Mouse (Mus musculus): ENCODE measurements around the gene Best1. TPM values are rescaled to one million over a fixed set of nuclear protein-coding genes. Genes with fewer than 3 reads are reported as not detected.
A peak's percentile ranks its signal among the peaks of the same experiment; 100 is the strongest.

Gene Best1
- polyA plus RNA-seq (2012; ENCODE audit: insufficient read depth, insufficient read length, missing spikeins): not detected in 2 replicates

GRCm38 (mm10) chr19:10001206-10001969 is at the start of gene Best1, which contains the start of gene Rab3il1:
TSS of gene Best1 (minus strand) at chr19:10001633.
TSS of gene Rab3il1 (plus strand) at chr19:10001669.
- no peaks in the 10 kb centered on the region for H3K4me1 ChIP-seq (ENCODE audit: control insufficient read depth, insufficient read depth, insufficient read length, low read length)
- no peak within 1 kb of the TSS for H3K4me3 ChIP-seq (ENCODE audit: insufficient read depth, low read depth, low read length)

DNA sequence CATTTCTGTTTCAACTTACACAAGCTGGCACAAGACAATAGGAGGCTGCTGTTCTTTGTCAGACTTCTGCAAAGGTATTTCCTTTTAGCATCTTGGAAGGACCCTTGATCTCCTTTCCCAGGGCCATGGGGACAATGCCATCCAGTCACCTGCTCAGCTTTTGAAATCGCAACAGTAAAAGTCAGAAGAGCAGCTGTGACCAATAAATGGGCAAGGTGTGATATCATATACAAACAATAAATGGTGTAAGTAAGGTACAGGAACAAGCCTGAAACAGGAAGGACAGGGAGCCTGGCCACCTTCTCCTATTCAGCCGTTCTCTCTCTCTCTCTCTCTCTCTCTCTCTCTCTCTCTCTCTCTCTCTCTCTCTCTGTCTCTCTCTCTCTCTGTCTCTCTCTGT is 49.0 kb upstream of the Best1 start:
- Histone ChIP-seq H3K4me1 (ENCODE audit: control insufficient read depth, insufficient read depth, insufficient read length, low read length) (peaks cover 4% of the 10 kb centered on the region; the same call in 1 of the 2 replicates), H3K4me3 (ENCODE audit: insufficient read depth, low read depth, low read length) (no peak overlapping the region), H3K27ac (replicated peaks; ENCODE audit: low read depth, low read length) (no peak overlapping the region)

More at GRCm38 (mm10) chr19:10001206-10001969, at the start of gene Best1, which contains the start of gene Rab3il1:
- H3K27ac ChIP-seq (replicated peaks; ENCODE audit: low read depth, low read length): no peak within 1 kb of the TSS

DNA sequence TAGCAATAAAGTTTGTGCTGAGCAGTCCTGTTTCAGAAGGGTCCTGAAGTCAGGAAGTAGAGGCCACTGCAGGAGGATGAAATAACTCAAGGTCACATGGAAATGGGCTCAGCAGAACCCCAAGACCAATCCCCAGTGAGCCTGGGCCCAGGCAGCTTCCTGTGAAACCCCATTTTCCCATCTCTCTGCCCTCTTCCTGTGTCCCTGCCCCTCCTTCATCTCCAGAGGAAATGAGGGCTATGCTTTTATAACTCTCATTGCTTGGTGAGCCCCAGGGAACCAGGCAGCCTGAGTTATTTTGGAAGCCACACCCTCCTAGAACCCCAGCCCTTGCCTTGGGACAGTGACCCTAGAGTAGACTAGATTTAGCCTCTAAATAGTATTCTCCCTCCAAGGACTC is 48.1 kb upstream of the Best1 start:
- H3K4me1 ChIP-seq (ENCODE audit: control insufficient read depth, insufficient read depth, insufficient read length, low read length): peaks cover 4% of the 10 kb centered on the region; the same call in 1 of the 2 replicates
- H3K27ac ChIP-seq (replicated peaks; ENCODE audit: low read depth, low read length): peak overlapping the region; percentile 26; the same call in 1 of the 2 replicates
- no peak overlapping the region for H3K4me3 ChIP-seq (ENCODE audit: insufficient read depth, low read depth, low read length)

GRCm38 (mm10) chr19:10046983-10047382 is 45.5 kb upstream of the Best1 start:
- Histone ChIP-seq H3K4me3 (ENCODE audit: insufficient read depth, low read depth, low read length) (no peak overlapping the region), H3K4me1 (ENCODE audit: control insufficient read depth, insufficient read depth, insufficient read length, low read length) (peaks cover 19% of the 10 kb centered on the region), H3K27ac (replicated peaks; ENCODE audit: low read depth, low read length) (no peak overlapping the region)

DNA sequence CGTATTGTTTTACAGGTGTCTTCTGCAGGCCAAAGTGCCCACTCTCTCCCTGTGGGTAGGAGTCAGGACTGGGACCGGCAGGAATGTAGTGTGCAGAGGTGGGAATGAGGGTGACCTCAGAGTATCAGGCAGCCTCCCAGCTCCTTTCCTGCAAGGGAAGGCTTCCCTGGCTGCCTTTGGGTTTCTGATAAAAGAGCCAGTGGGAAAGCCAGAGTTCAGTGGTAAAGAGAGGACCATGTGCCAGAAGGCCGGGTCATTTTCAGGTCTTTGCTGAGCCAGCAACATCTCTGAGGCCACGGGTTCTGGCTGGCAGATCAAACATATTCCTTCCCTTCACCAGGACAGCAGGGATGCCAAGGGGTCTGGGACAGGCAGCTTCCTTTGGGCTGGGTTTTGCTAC is 44.9 kb upstream of the Best1 start:
- H3K27ac ChIP-seq (replicated peaks; ENCODE audit: low read depth, low read length): 0 out of 2 replicates have a peak overlapping the region, but pooled peaks have one; percentile 3
- no peak overlapping the region for H3K4me3 ChIP-seq (ENCODE audit: insufficient read depth, low read depth, low read length)
- H3K4me1 ChIP-seq (ENCODE audit: control insufficient read depth, insufficient read depth, insufficient read length, low read length): peaks cover 21% of the 10 kb centered on the region

DNA sequence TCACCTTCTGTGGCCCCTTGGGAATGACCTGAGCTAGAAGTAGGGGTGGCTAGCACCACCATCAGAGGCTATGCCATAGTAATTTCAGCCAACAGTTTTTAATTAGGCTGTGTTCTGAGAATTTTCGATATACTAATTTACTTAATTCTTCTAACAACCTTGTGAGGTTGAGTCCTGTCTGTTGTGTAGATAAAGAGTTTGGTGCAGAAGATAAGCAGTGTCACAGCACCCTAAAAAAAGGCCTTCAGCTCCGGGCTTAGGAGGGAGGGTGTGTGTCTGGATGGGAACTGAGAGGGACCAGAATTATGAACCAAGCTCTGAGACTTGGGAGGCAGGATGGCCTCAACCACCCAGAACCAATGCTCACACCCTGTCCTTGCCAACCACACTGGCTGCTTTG is 44.3 kb upstream of the Best1 start:
- H3K27ac ChIP-seq (replicated peaks; ENCODE audit: low read depth, low read length): no peak overlapping the region
- H3K4me1 ChIP-seq (ENCODE audit: control insufficient read depth, insufficient read depth, insufficient read length, low read length): peaks cover 21% of the 10 kb centered on the region
- H3K4me3 ChIP-seq (ENCODE audit: insufficient read depth, low read depth, low read length): no peak overlapping the region

GRCm38 (mm10) chr19:10043643-10044042 is 42.2 kb upstream of the Best1 start:
- Histone ChIP-seq H3K27ac (replicated peaks; ENCODE audit: low read depth, low read length) (peak overlapping the region; percentile 72), H3K4me1 (ENCODE audit: control insufficient read depth, insufficient read depth, insufficient read length, low read length) (peaks cover 19% of the 10 kb centered on the region), H3K4me3 (ENCODE audit: insufficient read depth, low read depth, low read length) (peak overlapping the region; percentile 66)

DNA sequence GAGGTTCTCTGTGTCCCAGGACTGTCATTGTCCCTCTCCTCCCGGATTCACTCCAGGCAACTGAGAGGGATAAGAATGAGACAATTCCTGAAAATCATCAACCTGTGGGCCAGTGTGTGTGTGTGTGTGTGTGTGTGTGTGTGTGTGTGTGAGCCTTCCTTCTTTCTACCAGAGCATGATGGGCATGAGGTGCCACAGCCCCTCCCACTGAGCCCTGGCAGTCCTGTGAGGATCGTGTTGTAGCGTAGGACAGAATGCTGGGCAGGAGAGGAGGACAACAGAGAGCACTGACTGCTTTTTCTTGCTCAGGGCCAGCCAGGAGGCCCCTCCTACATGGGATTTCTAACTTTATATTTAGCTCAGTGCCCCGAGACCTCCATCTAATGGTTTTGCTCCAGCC is 41.4 kb upstream of the Best1 start:
- peak overlapping the region; percentile 66 for H3K4me3 ChIP-seq (ENCODE audit: insufficient read depth, low read depth, low read length)
- peak overlapping the region; percentile 72 for H3K27ac ChIP-seq (replicated peaks; ENCODE audit: low read depth, low read length)
- peaks cover 21% of the 10 kb centered on the region for H3K4me1 ChIP-seq (ENCODE audit: control insufficient read depth, insufficient read depth, insufficient read length, low read length)

DNA sequence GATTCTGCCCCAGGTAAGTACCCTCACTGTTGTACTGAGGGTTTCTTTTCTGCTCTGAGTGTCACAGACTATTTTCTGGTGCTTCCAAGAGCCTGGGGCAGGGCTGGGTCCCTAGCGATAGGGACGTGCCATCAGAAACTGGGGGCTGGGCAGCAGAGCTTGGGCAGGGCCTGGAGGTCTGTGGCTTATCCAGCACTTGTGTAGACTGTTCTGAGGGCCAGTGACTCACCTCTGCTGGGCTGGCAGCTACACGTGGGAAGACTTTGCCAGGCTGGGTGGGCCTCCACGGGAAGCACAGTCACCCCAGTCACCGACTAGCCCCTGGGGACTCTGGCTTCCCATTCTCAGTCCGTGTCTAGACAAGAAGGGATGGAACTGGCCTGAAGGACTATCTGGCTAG is 40.8 kb upstream of the Best1 start:
- Histone ChIP-seq H3K4me1 (ENCODE audit: control insufficient read depth, insufficient read depth, insufficient read length, low read length) (peaks cover 21% of the 10 kb centered on the region), H3K27ac (replicated peaks; ENCODE audit: low read depth, low read length) (peak overlapping the region; percentile 72), H3K4me3 (ENCODE audit: insufficient read depth, low read depth, low read length) (peak overlapping the region; percentile 66)

GRCm38 (mm10) chr19:10041388-10042148 is 40.1 kb upstream of the Best1 start, which contains the start of gene Fads3:
TSS of gene Fads3 (plus strand) at chr19:10041569.
- Histone ChIP-seq H3K4me1 (ENCODE audit: control insufficient read depth, insufficient read depth, insufficient read length, low read length) (peaks cover 21% of the 10 kb centered on the region), H3K4me3 (ENCODE audit: insufficient read depth, low read depth, low read length) (peak within 1 kb of the TSS; percentile 66), H3K27ac (replicated peaks; ENCODE audit: low read depth, low read length) (peak within 1 kb of the TSS; percentile 72)

- Histone ChIP-seq H3K4me3 (ENCODE audit: insufficient read depth, low read depth, low read length) (no peak overlapping the region; the same call in 1 of the 2 replicates), H3K27ac (replicated peaks; ENCODE audit: low read depth, low read length) (no peak overlapping the region), H3K4me1 (ENCODE audit: control insufficient read depth, insufficient read depth, insufficient read length, low read length) (peaks cover 21% of the 10 kb centered on the region)
These were observed 39.5 kb upstream of the Best1 start for GRCm38 (mm10) chr19:10040866-10041387.

GRCm38 (mm10) chr19:10039615-10040014 is 38.2 kb upstream of the Best1 start:
- no peak overlapping the region for H3K27ac ChIP-seq (replicated peaks; ENCODE audit: low read depth, low read length)

GRCm38 (mm10) chr19:10038910-10039309 is 37.5 kb upstream of the Best1 start:
- no peak overlapping the region for H3K27ac ChIP-seq (replicated peaks; ENCODE audit: low read depth, low read length)
- peaks cover 24% of the 10 kb centered on the region for H3K4me1 ChIP-seq (ENCODE audit: control insufficient read depth, insufficient read depth, insufficient read length, low read length)
- no peak overlapping the region for H3K4me3 ChIP-seq (ENCODE audit: insufficient read depth, low read depth, low read length)

More at GRCm38 (mm10) chr19:10039615-10040014, 38.2 kb upstream of the Best1 start:
- Histone ChIP-seq H3K4me3 (ENCODE audit: insufficient read depth, low read depth, low read length) (no peak overlapping the region), H3K4me1 (ENCODE audit: control insufficient read depth, insufficient read depth, insufficient read length, low read length) (peaks cover 24% of the 10 kb centered on the region)

- H3K4me3 ChIP-seq (ENCODE audit: insufficient read depth, low read depth, low read length): no peak overlapping the region
- no peak overlapping the region; the same call in 1 of the 2 replicates for H3K27ac ChIP-seq (replicated peaks; ENCODE audit: low read depth, low read length)
- peaks cover 20% of the 10 kb centered on the region for H3K4me1 ChIP-seq (ENCODE audit: control insufficient read depth, insufficient read depth, insufficient read length, low read length)
These were observed 36.9 kb upstream of the Best1 start for GRCm38 (mm10) chr19:10038364-10038763.

- Histone ChIP-seq H3K27ac (replicated peaks; ENCODE audit: low read depth, low read length) (no peak overlapping the region), H3K4me3 (ENCODE audit: insufficient read depth, low read depth, low read length) (no peak overlapping the region), H3K4me1 (ENCODE audit: control insufficient read depth, insufficient read depth, insufficient read length, low read length) (peaks cover 14% of the 10 kb centered on the region)
These were observed 36.1 kb upstream of the Best1 start for GRCm38 (mm10) chr19:10037534-10037933.
